Mouse (Mus musculus) stomach, postnatal 0 days (tissue): ENCODE measurements around the gene Spdye4b.

Source experiments
- CTCF ChIP-seq: IDR thresholded peaks from 2 replicates; pipeline ENCODE4 v1.5.1; 2016; ENCODE audit warnings: antibody characterized with exemption, low read depth, mild to moderate bottlenecking, moderate library complexity
- EP300 ChIP-seq: optimal IDR thresholded peaks from 2 replicates; pipeline ENCODE3; 2016; ENCODE audit warnings: antibody characterized with exemption

DNA sequence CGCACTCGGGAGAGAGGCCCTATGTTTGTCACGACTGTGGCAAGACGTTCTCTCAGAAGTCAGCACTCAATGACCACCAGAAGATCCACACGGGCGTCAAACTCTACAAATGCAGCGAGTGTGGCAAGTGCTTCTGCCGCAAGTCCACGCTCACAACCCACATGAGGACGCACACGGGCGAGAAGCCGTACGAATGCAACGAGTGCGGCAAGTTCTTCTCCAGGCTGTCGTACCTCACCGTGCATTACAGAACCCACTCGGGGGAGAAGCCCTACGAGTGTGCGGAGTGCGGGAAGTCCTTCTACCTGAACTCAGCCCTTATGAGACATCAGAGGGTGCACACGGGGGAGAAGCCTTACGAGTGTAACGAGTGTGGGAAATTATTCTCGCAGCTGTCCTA is 64.1 kb downstream of the Spdye4b start:
- TF ChIP-seq CTCF: no peak
- TF ChIP-seq EP300: no peak
